Mouse (Mus musculus): ENCODE results near the gene Fam71b. TPM values are rescaled to one million over a fixed set of nuclear protein-coding genes. Genes with fewer than 3 reads are reported as not detected.

Gene Fam71b
- polyA plus RNA-seq, 1 experiment from 2014 or later = 0.07 TPM

DNA sequence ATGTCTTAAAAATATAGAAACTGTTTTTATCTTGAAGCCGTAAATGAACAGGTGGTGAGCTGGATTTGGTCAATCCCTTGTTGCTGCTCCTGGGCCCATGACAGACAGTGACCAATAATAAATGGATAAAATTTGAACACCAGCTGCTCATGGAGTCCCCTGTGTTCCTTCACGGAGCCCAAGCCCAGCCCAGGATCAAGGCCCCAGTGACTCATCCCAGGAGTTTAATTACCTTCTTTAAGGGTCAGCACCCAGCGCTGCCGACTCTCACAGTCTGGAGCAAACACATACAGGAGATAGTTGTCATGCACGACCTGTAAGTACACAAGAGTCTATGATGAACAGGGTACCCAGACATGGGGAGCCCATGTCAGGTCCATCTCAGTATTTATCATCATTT is 30.6 kb upstream of the Fam71b start:
- no peak overlapping the region for H3K4me2 ChIP-seq
- H3K9me3 ChIP-seq (replicated peaks; ENCODE audit: control insufficient read depth, low read length) = no peaks in the 10 kb centered on the region
- WGBS (ENCODE audit: insufficient replicate concordance) = 85% methylated on average over 5 of the region's 5 CpGs
- H3K4me3 ChIP-seq (ENCODE audit: low read depth, low read length) = no peak overlapping the region
- no peaks in the 10 kb centered on the region for H3K27me3 ChIP-seq (ENCODE audit: control insufficient read depth, insufficient read depth, low read length)
- no peak overlapping the region for H3K9ac ChIP-seq (ENCODE audit: low read depth, low read length)
- no peaks in the 10 kb centered on the region for H3K36me3 ChIP-seq (ENCODE audit: control insufficient read depth, insufficient read depth, low read length)
- H3K4me1 ChIP-seq (ENCODE audit: control insufficient read depth, insufficient read depth, low read length) = no peaks in the 10 kb centered on the region
- H3K27ac ChIP-seq (ENCODE audit: low read depth, low read length) = no peak overlapping the region
- no peak for ATAC-seq (replicated peaks; ENCODE audit: insufficient number of reproducible peaks, low FRiP score, low TSS enrichment)

DNA sequence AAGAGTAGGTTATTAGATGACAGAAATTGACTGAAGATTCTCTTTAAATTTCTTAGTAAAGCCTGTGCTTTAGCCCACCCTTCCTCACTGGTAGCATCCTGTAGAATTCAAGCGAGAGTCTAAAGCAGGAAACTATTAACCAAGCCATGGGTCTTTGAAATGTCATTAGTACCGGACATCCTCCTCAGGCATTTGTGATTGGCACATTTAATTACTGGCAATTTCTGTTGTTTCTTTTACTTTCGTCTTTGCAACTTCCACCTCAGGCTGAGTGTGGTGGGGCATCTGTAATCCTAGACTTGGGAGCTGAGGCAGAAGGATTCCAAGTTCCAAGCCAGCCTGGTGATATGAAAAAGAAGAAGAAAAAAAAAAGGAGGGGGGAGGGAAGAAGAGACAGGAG is 30.0 kb upstream of the Fam71b start:
- Histone ChIP-seq H3K27me3 (ENCODE audit: control insufficient read depth, insufficient read depth, low read length) (no peaks in the 10 kb centered on the region), H3K4me2 (no peak overlapping the region), H3K9me3 (replicated peaks; ENCODE audit: control insufficient read depth, low read length) (no peaks in the 10 kb centered on the region), H3K4me1 (ENCODE audit: control insufficient read depth, insufficient read depth, low read length) (no peaks in the 10 kb centered on the region), H3K9ac (ENCODE audit: low read depth, low read length) (no peak overlapping the region), H3K36me3 (ENCODE audit: control insufficient read depth, insufficient read depth, low read length) (no peaks in the 10 kb centered on the region), H3K27ac (ENCODE audit: low read depth, low read length) (no peak overlapping the region), H3K4me3 (ENCODE audit: low read depth, low read length) (no peak overlapping the region)
- ATAC-seq (replicated peaks; ENCODE audit: insufficient number of reproducible peaks, low FRiP score, low TSS enrichment) = no peak
- 57% methylated on average over 3 of the region's 3 CpGs for WGBS (ENCODE audit: insufficient replicate concordance)

DNA sequence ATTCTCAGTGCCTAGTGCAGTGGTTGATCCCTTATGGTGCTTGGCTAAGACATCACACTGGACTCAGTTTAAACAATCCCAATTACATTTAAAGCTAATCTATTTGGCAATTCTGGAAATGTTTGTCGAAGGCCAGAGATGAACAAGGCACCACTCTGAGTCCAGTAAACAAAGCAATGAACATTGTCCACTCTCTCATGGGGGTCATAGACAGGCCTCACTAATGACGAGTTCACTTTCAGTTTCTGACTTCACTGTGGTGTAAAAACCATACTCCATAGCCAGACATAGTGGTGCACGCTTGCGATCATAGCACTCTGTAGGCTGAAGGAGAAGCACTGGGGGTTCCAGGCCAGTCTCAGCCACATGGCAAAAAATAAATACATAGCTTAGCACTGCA is 25.9 kb upstream of the Fam71b start:
- H3K4me3 ChIP-seq (ENCODE audit: low read depth, low read length) = no peak overlapping the region
- H3K27ac ChIP-seq (ENCODE audit: low read depth, low read length) = no peak overlapping the region
- H3K36me3 ChIP-seq (ENCODE audit: control insufficient read depth, insufficient read depth, low read length) = no peaks in the 10 kb centered on the region
- H3K4me2 ChIP-seq = no peak overlapping the region
- H3K9me3 ChIP-seq (replicated peaks; ENCODE audit: control insufficient read depth, low read length) = no peaks in the 10 kb centered on the region
- WGBS (ENCODE audit: insufficient replicate concordance) = 82% methylated on average over 4 of the region's 4 CpGs
- no peak overlapping the region for H3K9ac ChIP-seq (ENCODE audit: low read depth, low read length)
- H3K27me3 ChIP-seq (ENCODE audit: control insufficient read depth, insufficient read depth, low read length) = no peaks in the 10 kb centered on the region
- ATAC-seq (replicated peaks; ENCODE audit: insufficient number of reproducible peaks, low FRiP score, low TSS enrichment) = no peak
- H3K4me1 ChIP-seq (ENCODE audit: control insufficient read depth, insufficient read depth, low read length) = no peaks in the 10 kb centered on the region

DNA sequence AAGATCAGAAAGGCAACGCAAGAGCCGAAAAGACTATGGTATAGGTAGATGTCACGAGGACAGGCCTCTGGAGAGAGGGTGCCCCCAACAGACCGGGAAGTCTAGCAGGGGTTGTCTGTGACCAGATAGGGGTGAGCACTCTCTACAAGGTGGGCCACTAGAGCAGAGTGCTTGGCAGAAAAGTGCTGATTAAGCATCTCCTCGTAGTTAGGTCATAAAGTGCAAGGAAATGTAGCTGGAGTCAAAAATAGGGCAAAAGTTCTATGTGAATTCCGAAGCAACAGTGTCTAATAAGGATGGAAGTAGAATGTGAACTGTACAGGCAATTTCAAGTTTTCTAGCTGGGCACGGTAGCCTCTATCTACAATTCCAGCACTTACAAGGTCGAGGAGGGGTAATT is 25.1 kb upstream of the Fam71b start:
- Histone ChIP-seq H3K9me3 (replicated peaks; ENCODE audit: control insufficient read depth, low read length) (no peaks in the 10 kb centered on the region), H3K4me2 (no peak overlapping the region), H3K4me1 (ENCODE audit: control insufficient read depth, insufficient read depth, low read length) (no peaks in the 10 kb centered on the region), H3K27me3 (ENCODE audit: control insufficient read depth, insufficient read depth, low read length) (no peaks in the 10 kb centered on the region), H3K27ac (ENCODE audit: low read depth, low read length) (no peak overlapping the region), H3K36me3 (ENCODE audit: control insufficient read depth, insufficient read depth, low read length) (no peaks in the 10 kb centered on the region), H3K9ac (ENCODE audit: low read depth, low read length) (no peak overlapping the region), H3K4me3 (ENCODE audit: low read depth, low read length) (no peak overlapping the region)
- no peak for ATAC-seq (replicated peaks; ENCODE audit: insufficient number of reproducible peaks, low FRiP score, low TSS enrichment)
- WGBS (ENCODE audit: insufficient replicate concordance) = 84% methylated on average over 8 of the region's 8 CpGs

DNA sequence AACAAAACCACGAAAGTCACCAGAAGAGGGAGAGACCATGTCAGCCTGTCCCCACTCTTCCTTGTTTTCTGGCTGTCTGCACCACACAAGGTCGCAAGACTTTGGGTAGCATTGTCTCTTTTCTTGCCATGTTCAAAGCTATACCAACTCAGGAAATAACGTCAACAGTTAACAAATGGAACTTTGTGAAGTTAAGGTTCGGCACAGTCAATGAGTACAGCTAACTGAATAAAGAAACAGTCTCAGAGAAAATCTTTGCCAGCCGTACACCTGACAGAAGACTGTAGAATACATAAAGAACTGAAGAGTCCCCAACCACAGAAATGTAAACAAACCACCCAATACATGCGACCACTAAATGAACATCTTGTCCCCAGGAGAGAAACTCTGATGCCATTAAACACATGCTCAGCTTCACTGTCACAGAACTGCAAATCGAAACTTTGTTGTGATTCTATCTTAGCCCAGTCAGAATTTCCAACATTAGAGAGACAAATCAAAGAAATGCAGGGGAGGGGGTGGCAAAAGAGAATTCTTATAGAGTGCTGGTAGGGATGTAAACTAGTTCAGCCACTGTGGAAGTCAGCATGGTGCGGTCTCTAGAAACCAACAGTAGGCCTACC is 23.9 kb upstream of the Fam71b start:
- no peaks in the 10 kb centered on the region for H3K36me3 ChIP-seq (ENCODE audit: control insufficient read depth, insufficient read depth, low read length)
- H3K27ac ChIP-seq (ENCODE audit: low read depth, low read length) = no peak overlapping the region
- no peaks in the 10 kb centered on the region for H3K4me1 ChIP-seq (ENCODE audit: control insufficient read depth, insufficient read depth, low read length)
- no peak overlapping the region for H3K4me3 ChIP-seq (ENCODE audit: low read depth, low read length)
- H3K9me3 ChIP-seq (replicated peaks; ENCODE audit: control insufficient read depth, low read length) = no peaks in the 10 kb centered on the region
- no peak overlapping the region for H3K9ac ChIP-seq (ENCODE audit: low read depth, low read length)
- no peak overlapping the region for H3K4me2 ChIP-seq
- 79% methylated on average over 8 of the region's 8 CpGs for WGBS (ENCODE audit: insufficient replicate concordance)
- no peak for ATAC-seq (replicated peaks; ENCODE audit: insufficient number of reproducible peaks, low FRiP score, low TSS enrichment)
- H3K27me3 ChIP-seq (ENCODE audit: control insufficient read depth, insufficient read depth, low read length) = no peaks in the 10 kb centered on the region

DNA sequence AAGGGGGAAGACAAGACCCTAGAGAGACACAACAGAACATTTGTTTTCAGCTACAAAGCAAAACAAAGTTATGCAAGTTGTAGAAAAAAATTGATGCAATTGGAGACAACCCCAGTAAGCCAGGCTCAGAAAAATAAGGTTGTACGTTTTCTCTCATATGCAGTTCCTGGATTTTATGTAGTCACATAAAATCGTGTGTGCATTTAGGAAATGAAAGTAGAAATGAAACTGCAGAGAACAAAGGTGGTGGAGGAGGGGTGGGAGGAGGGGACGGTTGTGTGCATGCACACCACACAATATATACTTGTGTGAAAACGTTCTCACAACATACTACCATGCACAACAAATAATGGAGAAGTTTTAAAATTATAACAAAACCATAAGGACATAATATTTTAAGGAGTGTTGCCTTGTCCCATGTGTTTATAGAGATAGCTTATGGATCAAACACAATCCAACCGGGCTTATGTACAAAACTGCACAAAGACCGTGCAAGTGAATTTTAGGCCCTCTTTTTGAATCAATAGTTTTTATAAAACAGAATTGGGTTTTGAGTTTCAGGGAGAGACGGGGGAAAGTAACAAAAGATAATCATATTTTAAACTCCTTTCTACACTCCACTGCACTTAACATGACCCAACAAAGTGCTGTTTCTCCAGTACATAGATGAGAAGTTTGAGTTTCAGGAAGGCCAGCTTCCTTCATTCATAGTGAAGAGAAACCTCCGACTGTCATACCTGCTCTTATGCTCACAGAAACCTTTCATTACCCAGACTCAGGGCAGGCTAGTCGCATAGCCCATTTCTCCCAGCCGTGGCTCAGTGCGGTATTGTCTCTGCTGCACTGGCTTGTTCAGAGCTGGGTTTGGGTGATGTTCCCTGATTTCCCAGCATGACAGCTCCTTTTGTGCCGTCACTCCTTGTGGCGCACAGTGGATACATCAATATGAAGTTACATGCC is 23.0 kb upstream of the Fam71b start:
- no peaks in the 10 kb centered on the region for H3K27me3 ChIP-seq (ENCODE audit: control insufficient read depth, insufficient read depth, low read length)
- WGBS (ENCODE audit: insufficient replicate concordance) = 77% methylated on average over 13 of the region's 13 CpGs
- no peaks in the 10 kb centered on the region for H3K4me1 ChIP-seq (ENCODE audit: control insufficient read depth, insufficient read depth, low read length)
- H3K4me3 ChIP-seq (ENCODE audit: low read depth, low read length) = no peak overlapping the region
- no peak overlapping the region for H3K9ac ChIP-seq (ENCODE audit: low read depth, low read length)
- no peak overlapping the region for H3K27ac ChIP-seq (ENCODE audit: low read depth, low read length)
- H3K4me2 ChIP-seq = no peak overlapping the region
- ATAC-seq (replicated peaks; ENCODE audit: insufficient number of reproducible peaks, low FRiP score, low TSS enrichment) = no peak
- H3K36me3 ChIP-seq (ENCODE audit: control insufficient read depth, insufficient read depth, low read length) = no peaks in the 10 kb centered on the region
- H3K9me3 ChIP-seq (replicated peaks; ENCODE audit: control insufficient read depth, low read length) = no peaks in the 10 kb centered on the region

DNA sequence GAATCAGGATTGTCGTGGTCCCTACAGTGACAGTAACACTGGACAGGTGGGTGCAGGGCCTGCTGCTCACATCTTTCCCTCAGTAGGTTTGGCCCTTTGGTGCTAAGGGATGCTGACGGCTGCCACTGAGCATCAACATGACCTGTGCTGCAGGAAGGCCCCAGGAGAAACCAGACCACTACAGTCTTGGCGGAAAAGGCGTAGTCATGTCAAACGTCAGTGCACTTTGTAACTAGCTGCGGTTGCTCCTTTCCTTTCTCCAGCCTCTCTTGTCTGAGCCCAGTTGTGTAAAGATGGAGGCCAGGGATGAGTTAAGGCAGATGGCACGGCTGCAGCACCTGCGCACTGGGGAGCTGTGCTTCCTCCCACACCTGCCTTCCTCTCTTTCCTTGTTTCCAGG is 21.3 kb upstream of the Fam71b start:
- no peak for ATAC-seq (replicated peaks; ENCODE audit: insufficient number of reproducible peaks, low FRiP score, low TSS enrichment)
- Histone ChIP-seq H3K36me3 (ENCODE audit: control insufficient read depth, insufficient read depth, low read length) (no peaks in the 10 kb centered on the region), H3K9me3 (replicated peaks; ENCODE audit: control insufficient read depth, low read length) (no peaks in the 10 kb centered on the region), H3K4me3 (ENCODE audit: low read depth, low read length) (no peak overlapping the region), H3K27me3 (ENCODE audit: control insufficient read depth, insufficient read depth, low read length) (no peaks in the 10 kb centered on the region), H3K9ac (ENCODE audit: low read depth, low read length) (no peak overlapping the region), H3K4me2 (no peak overlapping the region), H3K27ac (ENCODE audit: low read depth, low read length) (no peak overlapping the region), H3K4me1 (ENCODE audit: control insufficient read depth, insufficient read depth, low read length) (no peaks in the 10 kb centered on the region)
- 77% methylated on average over 8 of the region's 8 CpGs for WGBS (ENCODE audit: insufficient replicate concordance)

DNA sequence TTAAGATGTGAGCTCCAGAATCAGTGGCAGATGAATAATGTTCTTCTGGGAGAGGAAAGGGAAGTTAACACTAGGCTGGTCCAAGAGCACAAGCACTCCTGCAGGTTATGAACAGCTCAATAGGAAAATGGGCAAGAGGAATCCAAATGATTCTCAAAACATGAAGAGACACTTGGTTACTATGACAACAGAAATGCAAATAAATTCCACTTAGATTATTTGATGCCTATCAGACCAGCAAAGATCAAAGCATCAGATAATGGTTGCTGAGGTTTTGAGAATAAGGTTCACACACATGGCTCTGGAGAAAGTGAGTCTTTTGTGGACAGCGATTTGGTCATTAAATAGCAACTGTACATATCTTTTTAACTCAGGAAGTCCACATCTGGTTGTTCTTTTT is 19.0 kb upstream of the Fam71b start:
- no peak overlapping the region for H3K4me3 ChIP-seq (ENCODE audit: low read depth, low read length)
- H3K36me3 ChIP-seq (ENCODE audit: control insufficient read depth, insufficient read depth, low read length) = no peaks in the 10 kb centered on the region
- no peak overlapping the region for H3K4me2 ChIP-seq
- WGBS (ENCODE audit: insufficient replicate concordance) = 70% methylated on average over 1 of the region's 1 CpGs
- H3K27me3 ChIP-seq (ENCODE audit: control insufficient read depth, insufficient read depth, low read length) = no peaks in the 10 kb centered on the region
- no peak for ATAC-seq (replicated peaks; ENCODE audit: insufficient number of reproducible peaks, low FRiP score, low TSS enrichment)
- no peaks in the 10 kb centered on the region for H3K4me1 ChIP-seq (ENCODE audit: control insufficient read depth, insufficient read depth, low read length)
- no peak overlapping the region for H3K9ac ChIP-seq (ENCODE audit: low read depth, low read length)
- H3K9me3 ChIP-seq (replicated peaks; ENCODE audit: control insufficient read depth, low read length) = no peaks in the 10 kb centered on the region
- H3K27ac ChIP-seq (ENCODE audit: low read depth, low read length) = no peak overlapping the region
